19 mouse cellular contexts compared by ENCODE assay signal in the genomic region with DNA sequence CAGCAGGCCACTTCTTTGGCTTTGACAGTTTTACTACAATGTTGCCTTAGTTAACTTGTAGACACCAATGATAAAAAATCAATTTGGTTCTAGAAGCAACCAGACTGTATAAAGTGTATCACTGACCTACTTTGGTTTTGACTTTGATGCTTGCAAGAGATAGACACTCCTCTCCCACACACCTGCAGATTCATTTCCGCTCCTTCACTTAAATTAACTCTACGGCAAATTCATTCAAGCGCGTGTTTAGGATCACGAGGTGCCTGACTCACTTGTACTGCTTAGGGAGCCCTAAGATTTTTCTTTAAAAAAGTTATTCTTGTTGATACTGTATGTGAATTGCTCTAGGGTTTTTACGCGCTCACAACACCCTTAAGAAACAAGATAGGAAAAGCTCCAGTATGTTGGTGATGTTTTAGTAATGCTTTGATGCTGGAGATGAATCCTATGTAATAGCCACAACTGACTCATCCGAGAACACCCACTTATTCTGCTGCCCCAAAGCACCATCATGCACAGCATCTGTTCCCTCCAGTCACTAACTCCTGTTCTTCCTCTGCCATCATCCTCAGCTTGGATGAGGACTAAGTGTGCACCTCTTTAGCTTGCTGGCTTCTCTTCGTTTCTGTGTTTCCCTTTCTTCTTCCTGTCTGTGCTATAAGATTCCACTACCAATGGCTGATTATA.
DNase-seq lines count a peak whose midpoint lies in the region; ATAC-seq and TF ChIP-seq lines count a peak whose summit lies in the region.
"Had no signal": no experiment of that assay in that cellular context is flagged by ENCODE, and none has a peak within 500 bp of the region (broad histone marks: within the 10 kb centered on the region; RNA-seq: fewer than 3 reads in every experiment).

No protein-coding gene starts in this region.

- DNase-seq in left cerebral cortex, adult 18-20 months (ENCODE audit: low spot score in 2 of 2): peak; percentile 39 to 50
- no peak for DNase-seq in left cerebral cortex, postnatal 4 days
- peak; percentile 16 for DNase-seq in thymus, adult 2 months
- no peak for DNase-seq in thymus, adult 18-20 months
- peak; percentile 23 for DNase-seq in thymus, postnatal 25 days
- DNase-seq in kidney, adult 9 months: no peak
- DNase-seq: adrenal gland, adult 2 months; cerebellum, adult 11-12 months; cerebellum, postnatal 25 days; gastrocnemius, adult 2 months; heart, postnatal 4 days; kidney, adult 18-20 months; kidney, postnatal 25 days; liver, embryonic 13.5 days had no signal

- no peaks in the 10 kb centered on the region for H3K36me3 ChIP-seq in thymus, adult 2 months (ENCODE audit: control insufficient read depth, insufficient read depth, low read length)
- H3K36me3 ChIP-seq: limb, embryonic 12.5 days; liver, embryonic 13.5 days had no signal

- peak; percentile 52 for ATAC-seq in inflammation-experienced regulatory T-cells, adult 6 months
- ATAC-seq: hindbrain, embryonic 16.5 days had no signal

- H3K27ac ChIP-seq in thymus, adult 2 months (ENCODE audit: control insufficient read depth, insufficient read depth, low read length): peak overlapping the region; percentile 62
- H3K27ac ChIP-seq: gastrocnemius, adult 2 months; limb, embryonic 12.5 days; liver, embryonic 13.5 days had no signal

- WGBS in thymus, adult 2 months: 75% methylated on average over 9 of the region's 9 CpGs

- H3K4me1 ChIP-seq in thymus, adult 2 months (replicated peaks; ENCODE audit: control insufficient read depth, insufficient read depth, low read length): peaks cover 4% of the 10 kb centered on the region
- H3K4me1 ChIP-seq: liver, embryonic 13.5 days; megakaryocyte, embryonic 14.5 days had no signal

- no peak for TF ChIP-seq CTCF in thymus, adult 2 months (IDR thresholded peaks at IDR 0.05; ENCODE audit: borderline replicate concordance, control insufficient read depth, extremely low read depth, insufficient read depth, low read length, poor library complexity)

- no peak for TF ChIP-seq POLR2A in thymus, adult 2 months (IDR thresholded peaks at IDR 0.05; ENCODE audit: control insufficient read depth, extremely low read depth, insufficient read depth, low read length, poor library complexity)

- no peak overlapping the region for H3K4me3 ChIP-seq in thymus, adult 2 months (ENCODE audit: control insufficient read depth, insufficient read depth, low read length)
- H3K4me3 ChIP-seq: gastrocnemius, adult 2 months; limb, embryonic 12.5 days; liver, embryonic 13.5 days; megakaryocyte, embryonic 14.5 days had no signal

- H3K27me3 ChIP-seq in thymus, adult 2 months (ENCODE audit: control insufficient read depth, insufficient read depth, low read length): no peaks in the 10 kb centered on the region
- H3K27me3 ChIP-seq: CH12.LX; limb, embryonic 12.5 days; liver, embryonic 13.5 days; megakaryocyte, embryonic 14.5 days had no signal

- intact Hi-C loops in left cerebral cortex, postnatal 4 days (cut with DNase I): no loop called here

Comparison
In these comparisons a context has a peak if more than half of its experiments do, and no peak if none do; other contexts are left out.
1. DNase-seq: peak in left cerebral cortex, adult 18-20 months (2 of 2), thymus, adult 2 months (single experiment) and thymus, postnatal 25 days (single experiment); none in left cerebral cortex, postnatal 4 days (single experiment), thymus, adult 18-20 months (0 of 2) and kidney, adult 9 months (single experiment).